Mouse (Mus musculus) ovary, postnatal 14 days (tissue): ENCODE results near the gene Phactr1.
A peak's percentile ranks its signal among the peaks of the same experiment; 100 is the strongest.

Experiments
- DNase-seq: peaks from one replicate; pipeline ENCODE4 v3.0.0; 2022; ENCODE audit warnings: low spot score

Gene Phactr1

GRCm38 (mm10) chr13:42680391-42680994 lies at the start of gene Phactr1:
Gene Phactr1, plus strand, starts transcription at chr13:42680623.
- no peak for DNase-seq

- no peak for DNase-seq
Observed at GRCm38 (mm10) chr13:42634908-42635307, 45.5 kb upstream of the Phactr1 start.

GRCm38 (mm10) chr13:42650228-42650627 lies 30.2 kb upstream of the Phactr1 start:
- DNase-seq = no peak

- DNase-seq = no peak
Observed at GRCm38 (mm10) chr13:42656643-42657315, 23.6 kb upstream of the Phactr1 start.

GRCm38 (mm10) chr13:42671651-42672290 lies 8.7 kb upstream of the Phactr1 start:
- no peak for DNase-seq

GRCm38 (mm10) chr13:42681299-42681698 lies 876 bp downstream of the Phactr1 start:
- DNase-seq = no peak

GRCm38 (mm10) chr13:42684181-42684580 lies 3.8 kb downstream of the Phactr1 start:
- no peak for DNase-seq

GRCm38 (mm10) chr13:42692233-42692632 lies 11.8 kb downstream of the Phactr1 start:
- DNase-seq = no peak

- no peak for DNase-seq
Observed at GRCm38 (mm10) chr13:42696641-42697040, 16.2 kb downstream of the Phactr1 start.

- no peak for DNase-seq
Observed at GRCm38 (mm10) chr13:42709148-42709547, 28.7 kb downstream of the Phactr1 start.

- no peak for DNase-seq
Observed at GRCm38 (mm10) chr13:42709611-42710331, 29.3 kb downstream of the Phactr1 start.

GRCm38 (mm10) chr13:42711510-42711909 lies 31.1 kb downstream of the Phactr1 start:
- DNase-seq = peak; percentile 56

GRCm38 (mm10) chr13:42719401-42719800 lies 39.0 kb downstream of the Phactr1 start:
- DNase-seq = no peak

GRCm38 (mm10) chr13:42720135-42720534 lies 39.7 kb downstream of the Phactr1 start:
- DNase-seq = no peak

GRCm38 (mm10) chr13:42720648-42721047 lies 40.2 kb downstream of the Phactr1 start:
- no peak for DNase-seq

GRCm38 (mm10) chr13:42724011-42724410 lies 43.6 kb downstream of the Phactr1 start:
- DNase-seq = no peak

GRCm38 (mm10) chr13:42725709-42726231 lies 45.3 kb downstream of the Phactr1 start:
- DNase-seq = no peak

GRCm38 (mm10) chr13:42737486-42737885 lies 57.1 kb downstream of the Phactr1 start:
- no peak for DNase-seq

GRCm38 (mm10) chr13:42738152-42738551 lies 57.7 kb downstream of the Phactr1 start:
- no peak for DNase-seq

- DNase-seq = no peak
Observed at GRCm38 (mm10) chr13:42742226-42742625, 61.8 kb downstream of the Phactr1 start.

- DNase-seq = no peak
Observed at GRCm38 (mm10) chr13:42744467-42744866, 64.0 kb downstream of the Phactr1 start.

- DNase-seq = no peak
Observed at GRCm38 (mm10) chr13:42757654-42758400, 77.4 kb downstream of the Phactr1 start.
